Mouse (Mus musculus) lung, embryonic 14.5 days (tissue): ENCODE measurements around the gene Wdr5. TPM values are rescaled to one million over a fixed set of nuclear protein-coding genes. Genes with fewer than 3 reads are reported as not detected.

Experiments
- ATAC-seq: fragments of 200-750 bp; cut with Nextera tagmentation; 2 replicates; pipeline ENCODE4 v1.8.0; 2017; ENCODE audit warnings: mild to moderate bottlenecking, moderate TSS enrichment, moderate library complexity; ENCODE audit not compliant: insufficient read depth
- DNase-seq: peaks from one replicate; pipeline ENCODE4 v3.0.0-alpha.2; 2015
- H3K27ac ChIP-seq: fragments of 300-500 bp; sonication (generic); 2 replicates; pipeline ENCODE4 v1.5.1; 2014; ENCODE audit warnings: low read depth, mild to moderate bottlenecking, moderate library complexity
- H3K27me3 ChIP-seq: fragments of 300-500 bp; sonication (generic); 2 replicates; pipeline ENCODE4 v1.6.1; 2014; ENCODE audit warnings: low read length, control low read depth; ENCODE audit not compliant: insufficient read depth
- H3K36me3 ChIP-seq: fragments of 300-500 bp; sonication (generic); 2 replicates; pipeline ENCODE4 v1.6.1; 2014; ENCODE audit warnings: control low read depth; ENCODE audit not compliant: insufficient read depth
- H3K4me1 ChIP-seq: fragments of 300-500 bp; sonication (generic); 2 replicates; pipeline ENCODE4 v1.6.1; 2014; ENCODE audit warnings: antibody characterized with exemption, control low read depth; ENCODE audit not compliant: insufficient read depth
- H3K4me2 ChIP-seq: fragments of 300-500 bp; sonication (generic); 2 replicates; pipeline ENCODE4 v1.6.1; 2014; ENCODE audit warnings: mild to moderate bottlenecking
- H3K4me3 ChIP-seq: fragments of 300-500 bp; sonication (generic); 2 replicates; pipeline ENCODE4 v1.5.1; 2014; ENCODE audit warnings: low read depth, low read length
- H3K9ac ChIP-seq: fragments of 300-500 bp; sonication (generic); 2 replicates; pipeline ENCODE4 v1.6.1; 2014
- H3K9me3 ChIP-seq: fragments of 300-500 bp; sonication (generic); 2 replicates; pipeline ENCODE4 v1.6.1; 2016; ENCODE audit warnings: low read depth, low read length, control low read depth
- CTCF ChIP-seq: IDR thresholded peaks from 2 replicates; pipeline ENCODE4 v1.5.1; 2016; ENCODE audit warnings: antibody characterized with exemption, low read depth
- WGBS: fragments of 180-500 bp; shearing (Covaris S2); extraction: QIAGEN DNeasy Blood & Tissue Kit; methylation state at CpG from one replicate; pipeline ENCODE4 v1.1.7; 2014; 5-methylcytosine and 5-hydroxymethylcytosine counted together
- polyA plus RNA-seq: library from polyadenylated mRNA; unstranded; fragments of >200 nt; fragmentation: Nextera tagmentation; extraction: Ambion mirVana; gene quantifications from 2 replicates; pipeline ENCODE4 v1.2.1, GENCODE M21; 2014

Gene Wdr5
- polyA plus RNA-seq: 63.6 and 71.3 TPM in 2 replicates

- under 1% methylated on average over 57 of the region's 57 CpGs for WGBS
Observed at GRCm38 (mm10) chr2:27514639-27515328, at the start of gene Wdr5. Wdr5 (plus strand) TSS chr2:27515157.

DNA sequence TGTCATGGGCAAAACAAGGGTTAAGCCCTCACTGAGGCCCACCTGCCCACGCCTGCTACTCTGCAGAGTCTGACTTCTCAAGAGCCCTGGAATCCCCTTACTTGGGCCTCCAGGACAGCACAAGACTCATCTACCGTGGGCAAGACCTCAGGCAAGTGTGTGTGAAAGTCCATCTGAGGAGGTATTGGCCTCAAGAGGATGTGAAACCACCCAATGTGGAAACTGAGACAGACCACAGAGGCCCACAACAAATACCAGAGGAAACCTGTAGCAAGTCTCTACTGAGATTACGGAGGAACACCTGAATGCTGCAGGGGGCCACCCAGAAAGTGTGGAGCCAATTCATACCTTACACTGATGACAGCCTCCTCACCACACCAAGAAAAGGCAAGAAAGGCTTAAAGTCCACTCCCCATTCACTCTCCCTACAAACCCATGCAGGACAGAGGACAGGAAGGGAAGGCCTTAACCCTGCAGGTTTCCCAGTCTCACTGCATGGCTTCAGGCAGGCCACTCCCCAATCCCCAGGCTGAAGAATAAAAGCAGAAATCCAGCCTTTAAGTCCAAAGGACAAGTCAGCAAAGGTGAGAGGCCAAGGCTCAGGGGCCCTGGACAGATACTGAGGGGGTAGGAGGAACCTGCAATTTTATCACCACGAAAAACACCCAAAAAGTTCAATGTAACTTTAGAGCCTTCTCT lies 45.5 kb upstream of the Wdr5 start:
- Histone ChIP-seq H3K9ac (peak overlapping the region; percentile 16; the same call in 1 of the 2 replicates), H3K4me1 (peaks cover 15% of the 10 kb centered on the region), H3K4me2 (no peak overlapping the region), H3K27ac (no peak overlapping the region), H3K36me3 (peaks cover 77% of the 10 kb centered on the region), H3K4me3 (no peak overlapping the region), H3K27me3 (no peaks in the 10 kb centered on the region), H3K9me3 (no peaks in the 10 kb centered on the region)
- ATAC-seq: no peak
- 68% methylated on average over 4 of the region's 4 CpGs for WGBS
- no peak for TF ChIP-seq CTCF
- no peak for DNase-seq

More at GRCm38 (mm10) chr2:27514639-27515328, at the start of gene Wdr5:
- Histone ChIP-seq H3K4me2 (peak within 1 kb of the TSS; percentile 94), H3K27me3 (no peaks in the 10 kb centered on the region), H3K9ac (peak within 1 kb of the TSS; percentile 93), H3K4me1 (peaks cover 13% of the 10 kb centered on the region), H3K9me3 (no peaks in the 10 kb centered on the region), H3K27ac (peak within 1 kb of the TSS; percentile 91), H3K36me3 (peaks cover 16% of the 10 kb centered on the region), H3K4me3 (peak within 1 kb of the TSS; percentile 92)
- peak; percentile 82 for TF ChIP-seq CTCF
- DNase-seq (peak; percentile 96), ATAC-seq (peak; percentile 94)

DNA sequence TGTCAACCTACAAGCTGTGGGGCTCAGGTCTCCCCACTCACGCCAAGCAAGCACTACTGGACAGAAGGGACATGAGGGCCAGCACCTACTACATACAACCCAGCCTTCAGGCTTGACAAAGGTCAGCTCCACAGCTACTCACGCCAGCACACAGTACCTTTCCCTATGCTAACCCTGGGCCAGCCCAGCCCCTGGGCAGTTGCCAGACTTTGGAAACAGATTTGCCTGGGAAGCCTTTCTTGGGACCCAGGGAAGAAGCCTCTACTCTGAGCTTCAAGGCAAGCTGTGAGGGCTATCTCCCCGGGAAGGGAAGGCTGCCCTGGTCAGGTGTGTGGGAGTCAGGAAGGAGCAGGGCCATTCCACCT lies 45.0 kb upstream of the Wdr5 start:
- ATAC-seq (no peak), DNase-seq (no peak)
- Histone ChIP-seq H3K36me3 (peaks cover 73% of the 10 kb centered on the region), H3K27me3 (no peaks in the 10 kb centered on the region), H3K4me2 (no peak overlapping the region), H3K27ac (no peak overlapping the region), H3K4me3 (no peak overlapping the region), H3K4me1 (peaks cover 15% of the 10 kb centered on the region), H3K9me3 (no peaks in the 10 kb centered on the region), H3K9ac (no peak overlapping the region)
- WGBS: 60% methylated on average over 3 of the region's 3 CpGs
- no peak for TF ChIP-seq CTCF

DNA sequence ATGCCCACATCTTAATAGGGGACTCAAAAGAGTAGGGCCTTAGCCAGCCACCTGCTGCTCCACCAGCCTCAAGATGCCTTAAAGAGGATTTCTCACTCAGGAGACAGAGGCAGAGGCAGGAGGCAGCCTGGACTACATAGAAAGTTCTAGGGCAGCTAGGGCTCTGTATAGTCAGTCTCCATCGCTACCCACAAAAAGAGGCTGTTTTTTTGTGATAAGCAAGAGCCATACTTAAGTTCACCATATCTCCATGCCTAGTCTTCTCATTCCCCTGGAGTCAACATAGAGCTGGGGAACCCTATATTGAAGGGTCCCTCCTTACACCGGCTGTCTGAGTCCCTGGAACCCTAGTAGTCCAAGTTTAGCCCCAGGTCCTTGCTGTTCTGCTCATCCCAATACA lies 44.4 kb upstream of the Wdr5 start:
- no peak for ATAC-seq
- peaks cover 15% of the 10 kb centered on the region for H3K4me1 ChIP-seq
- DNase-seq: no peak
- H3K4me2 ChIP-seq: no peak overlapping the region
- H3K36me3 ChIP-seq: peaks cover 67% of the 10 kb centered on the region
- 82% methylated on average over 2 of the region's 2 CpGs for WGBS
- TF ChIP-seq CTCF: no peak
- H3K27me3 ChIP-seq: no peaks in the 10 kb centered on the region
- H3K27ac ChIP-seq: no peak overlapping the region
- H3K4me3 ChIP-seq: no peak overlapping the region
- H3K9ac ChIP-seq: no peak overlapping the region
- no peaks in the 10 kb centered on the region for H3K9me3 ChIP-seq

- no peak for TF ChIP-seq CTCF
- Histone ChIP-seq H3K36me3 (peaks cover 61% of the 10 kb centered on the region), H3K27me3 (no peaks in the 10 kb centered on the region), H3K9ac (no peak overlapping the region), H3K9me3 (no peaks in the 10 kb centered on the region), H3K4me2 (no peak overlapping the region), H3K4me1 (peaks cover 15% of the 10 kb centered on the region), H3K4me3 (no peak overlapping the region), H3K27ac (no peak overlapping the region)
- DNase-seq: no peak
- ATAC-seq: no peak
Observed at GRCm38 (mm10) chr2:27471170-27471584, 43.8 kb upstream of the Wdr5 start.

DNA sequence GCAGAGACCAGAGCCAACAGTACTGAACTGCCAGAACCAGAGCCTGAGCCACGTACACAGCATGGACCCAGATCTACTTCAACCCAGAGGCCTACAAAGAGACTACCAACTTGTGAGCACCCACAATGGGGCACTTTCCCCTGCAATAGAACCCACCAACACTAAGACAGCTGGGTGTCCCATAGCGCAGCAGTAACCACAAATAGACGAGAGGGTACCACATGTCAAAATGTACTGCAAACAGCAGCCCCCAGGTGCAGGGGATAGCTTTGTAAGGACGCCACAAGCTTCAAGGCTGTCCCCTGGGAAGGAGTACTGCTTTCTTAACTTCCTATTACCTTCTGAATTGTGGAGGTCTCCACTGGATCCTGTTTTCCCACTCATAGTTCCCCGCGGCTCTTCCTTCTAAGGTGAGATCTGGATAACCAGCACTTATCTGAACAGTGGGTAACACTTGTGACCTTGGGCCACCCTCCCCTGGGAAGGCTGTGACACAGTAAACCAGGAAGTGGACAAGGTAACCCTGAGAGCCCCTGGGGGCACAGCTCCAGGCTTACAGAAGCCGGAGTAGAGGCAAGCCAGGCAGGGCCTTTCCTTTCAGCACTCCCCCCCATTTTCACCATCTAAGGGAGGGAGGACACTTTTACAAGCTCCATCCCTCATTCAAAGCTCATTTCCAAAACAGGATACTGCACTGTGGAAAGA lies 41.7 kb upstream of the Wdr5 start:
- ATAC-seq (no peak), DNase-seq (no peak)
- H3K27me3 ChIP-seq: no peaks in the 10 kb centered on the region
- peaks cover 40% of the 10 kb centered on the region for H3K36me3 ChIP-seq
- peak overlapping the region; percentile 97 for H3K4me3 ChIP-seq
- H3K4me1 ChIP-seq: peaks cover 15% of the 10 kb centered on the region
- peak overlapping the region; percentile 97 for H3K4me2 ChIP-seq
- no peak overlapping the region for H3K27ac ChIP-seq
- no peaks in the 10 kb centered on the region for H3K9me3 ChIP-seq
- H3K9ac ChIP-seq: peak overlapping the region; percentile 96
- no peak for TF ChIP-seq CTCF
- WGBS: 57% methylated on average over 7 of the region's 7 CpGs

GRCm38 (mm10) chr2:27473911-27474310 lies 41.0 kb upstream of the Wdr5 start:
- Histone ChIP-seq H3K27me3 (no peaks in the 10 kb centered on the region), H3K4me2 (peak overlapping the region; percentile 97), H3K36me3 (peaks cover 33% of the 10 kb centered on the region), H3K27ac (no peak overlapping the region), H3K4me3 (peak overlapping the region; percentile 97), H3K9me3 (no peaks in the 10 kb centered on the region), H3K4me1 (peaks cover 15% of the 10 kb centered on the region), H3K9ac (peak overlapping the region; percentile 96)
- DNase-seq (no peak), ATAC-seq (no peak)
- WGBS: 14% methylated on average over 4 of the region's 4 CpGs
- TF ChIP-seq CTCF: no peak
